Mouse (Mus musculus): Measurements from ENCODE around the gene Zfp987. TPM values are rescaled to one million over a fixed set of nuclear protein-coding genes. Genes with fewer than 3 reads are reported as not detected.

The Zfp987 gene
- polyA plus RNA-seq, 1 experiment = not detected

Other genes starting within 250 kb of the Zfp987 start
- gene Zfp986, start 228.5 kb upstream of the Zfp987 start, polyA plus RNA-seq (2012; rRNA removed) = 0.18 and 0.22 TPM in 2 replicates
- gene Zfp600, start 59.5 kb downstream of the Zfp987 start, polyA plus RNA-seq (2012; rRNA removed) = not detected in 2 replicates

Measured in cerebellum, adult 2 months (tissue).